ENCODE assay signal across 8 mouse cellular contexts in genomic region chr13:36019309-36020274, GRCm38 (mm10).
DNase-seq lines count a peak whose midpoint lies in the region; ATAC-seq and TF ChIP-seq lines count a peak whose summit lies in the region.

No protein-coding gene starts in this region.

- no peaks in the 10 kb centered on the region for H3K9me3 ChIP-seq in forebrain, embryonic 14.5 days (replicated peaks; ENCODE audit: control insufficient read depth, low read length)
- no peaks in the 10 kb centered on the region for H3K9me3 ChIP-seq in intestine, embryonic 15.5 days

- intact Hi-C loops in heart, postnatal 25 days (cut with DNase I): loop anchor here (1.0 to 5.0 kb wide), 4 partner anchors 98 to 1308 kb away; partner anchors contain the start of genes Fars2 and Lyrm4
- intact Hi-C loops in left cerebral cortex, adult 2 months (cut with DNase I): loop anchor here (1.0 to 10.0 kb wide), 5 partner anchors 98 to 1405 kb away; partner anchors contain the start of genes Fars2 and Lyrm4

- 0 out of 2 replicates have a peak overlapping the region, but pooled peaks have one; percentile 9 for H3K9ac ChIP-seq in forebrain, embryonic 14.5 days (ENCODE audit: low read length)
- no peak overlapping the region for H3K9ac ChIP-seq in intestine, embryonic 15.5 days

- ATAC-seq in forebrain, embryonic 14.5 days: peak; percentile 79
- ATAC-seq in intestine, embryonic 15.5 days: 0 out of 2 replicates have a peak, but pooled peaks have one; percentile 43

- TF ChIP-seq CTCF in left cerebral cortex, adult 2 months (IDR thresholded peaks at IDR 0.05): peak; percentile 81

- no peaks in the 10 kb centered on the region for H3K27me3 ChIP-seq in forebrain, embryonic 14.5 days (replicated peaks; ENCODE audit: control insufficient read depth, insufficient read depth, low read length)
- no peaks in the 10 kb centered on the region for H3K27me3 ChIP-seq in intestine, embryonic 15.5 days (replicated peaks)

- H3K4me1 ChIP-seq in forebrain, embryonic 14.5 days (ENCODE audit: control insufficient read depth, insufficient read depth, low read length): peaks cover 9% of the 10 kb centered on the region; the same call in 1 of the 2 replicates
- H3K4me1 ChIP-seq in intestine, embryonic 15.5 days (replicated peaks): no peaks in the 10 kb centered on the region

- H3K4me2 ChIP-seq in forebrain, embryonic 14.5 days (ENCODE audit: low read length): no peak overlapping the region
- no peak overlapping the region for H3K4me2 ChIP-seq in intestine, embryonic 15.5 days (replicated peaks)

- H3K27ac ChIP-seq in forebrain, embryonic 14.5 days (ENCODE audit: low read depth, low read length): peak overlapping the region; percentile 50
- no peak overlapping the region for H3K27ac ChIP-seq in intestine, embryonic 15.5 days
- H3K27ac ChIP-seq in left cerebral cortex, adult 2 months: peak overlapping the region; percentile 90

- WGBS in forebrain, embryonic 14.5 days: 52% methylated on average over 10 of the region's 10 CpGs
- WGBS in intestine, embryonic 15.5 days: 60% methylated on average over 10 of the region's 10 CpGs

- DNase-seq in heart, adult 11 months: peak; percentile 81
- DNase-seq in heart, postnatal 25 days (ENCODE audit: low spot score): no peak
- peak; percentile 39 for DNase-seq in cerebellum, adult 11 months
- peak; percentile 95 for DNase-seq in forebrain, embryonic 14.5 days (ENCODE audit: low spot score)
- peak; percentile 67 to 72 for DNase-seq in left cerebral cortex, adult 2 months (ENCODE audit: extremely low spot score in 1 of 2, low spot score in 2 of 2)
- DNase-seq in mesoderm, embryonic 11.5 days (ENCODE audit: low read depth, low spot score): peak; percentile 85
- DNase-seq in skeletal muscle tissue, adult 2 months (ENCODE audit: low read depth, low spot score): peak; percentile 62

- H3K4me3 ChIP-seq in forebrain, embryonic 14.5 days (ENCODE audit: low read depth, low read length): no peak overlapping the region
- no peak overlapping the region for H3K4me3 ChIP-seq in intestine, embryonic 15.5 days (replicated peaks)
- no peak overlapping the region for H3K4me3 ChIP-seq in left cerebral cortex, adult 2 months

- no peaks in the 10 kb centered on the region for H3K36me3 ChIP-seq in forebrain, embryonic 14.5 days (ENCODE audit: control insufficient read depth, insufficient read depth, low read length)
- no peaks in the 10 kb centered on the region for H3K36me3 ChIP-seq in intestine, embryonic 15.5 days
